Mouse (Mus musculus): ENCODE data around the gene Scgb2b26. TPM values are rescaled to one million over a fixed set of nuclear protein-coding genes. Genes with fewer than 3 reads are reported as not detected.
"Not testable (repeated sequence)": the region's sequence is repeated elsewhere in the genome, so short reads cannot be mapped to it uniquely, and the experiment has no call there.

The Scgb2b26 gene
- polyA plus RNA-seq (2012; rRNA removed), result not detected in 2 replicates

- TF ChIP-seq CTCF (IDR thresholded peaks at IDR 0.05; ENCODE audit: extremely low read depth, insufficient read depth, low read length), result no peak
- no peak for TF ChIP-seq POLR2A (IDR thresholded peaks at IDR 0.05; ENCODE audit: extremely low read depth, insufficient read depth, low read length)
- H3K4me3 ChIP-seq (ENCODE audit: insufficient read depth, low read length), result no peak within 1 kb of the TSS
- no peaks in the 10 kb centered on the region for H3K4me1 ChIP-seq (ENCODE audit: control insufficient read depth, insufficient read depth, low read length)
- H3K27ac ChIP-seq (ENCODE audit: insufficient read depth, low read length), result no peak within 1 kb of the TSS
These were observed at the start of gene Scgb2b26 for GRCm38 (mm10) chr7:33944940-33945339. Gene Scgb2b26 (minus strand): TSS chr7:33945040.

GRCm38 (mm10) chr7:33982281-33982680 is 37.4 kb upstream of the Scgb2b26 start:
- H3K27ac ChIP-seq (ENCODE audit: insufficient read depth, low read length); H3K4me3 ChIP-seq (ENCODE audit: insufficient read depth, low read length); H3K4me1 ChIP-seq (ENCODE audit: control insufficient read depth, insufficient read depth, low read length): not testable (repeated sequence)

GRCm38 (mm10) chr7:33902982-33903381 is 41.9 kb downstream of the Scgb2b26 start:
- TF ChIP-seq CTCF (IDR thresholded peaks at IDR 0.05; ENCODE audit: extremely low read depth, insufficient read depth, low read length), result no peak
- TF ChIP-seq POLR2A (IDR thresholded peaks at IDR 0.05; ENCODE audit: extremely low read depth, insufficient read depth, low read length), result no peak
- Histone ChIP-seq H3K4me3 (ENCODE audit: insufficient read depth, low read length) (no peak overlapping the region), H3K27ac (ENCODE audit: insufficient read depth, low read length) (no peak overlapping the region), H3K4me1 (ENCODE audit: control insufficient read depth, insufficient read depth, low read length) (no peaks in the 10 kb centered on the region)

GRCm38 (mm10) chr7:33900803-33901202 is 44.0 kb downstream of the Scgb2b26 start:
- Histone ChIP-seq H3K4me3 (ENCODE audit: insufficient read depth, low read length) (no peak overlapping the region), H3K4me1 (ENCODE audit: control insufficient read depth, insufficient read depth, low read length) (no peaks in the 10 kb centered on the region), H3K27ac (ENCODE audit: insufficient read depth, low read length) (no peak overlapping the region)
- no peak for TF ChIP-seq POLR2A (IDR thresholded peaks at IDR 0.05; ENCODE audit: extremely low read depth, insufficient read depth, low read length)
- TF ChIP-seq CTCF (IDR thresholded peaks at IDR 0.05; ENCODE audit: extremely low read depth, insufficient read depth, low read length), result no peak

GRCm38 (mm10) chr7:33900007-33900406 is 44.8 kb downstream of the Scgb2b26 start:
- Histone ChIP-seq H3K4me1 (ENCODE audit: control insufficient read depth, insufficient read depth, low read length) (no peaks in the 10 kb centered on the region), H3K4me3 (ENCODE audit: insufficient read depth, low read length) (no peak overlapping the region), H3K27ac (ENCODE audit: insufficient read depth, low read length) (no peak overlapping the region)
- TF ChIP-seq CTCF (IDR thresholded peaks at IDR 0.05; ENCODE audit: extremely low read depth, insufficient read depth, low read length), result no peak
- TF ChIP-seq POLR2A (IDR thresholded peaks at IDR 0.05; ENCODE audit: extremely low read depth, insufficient read depth, low read length), result no peak

Other genes starting within 250 kb of the Scgb2b26 start
- not detected in 2 replicates for gene Scgb2b24, start 205.7 kb downstream of the Scgb2b26 start, polyA plus RNA-seq (2012; rRNA removed)
- not detected in 2 replicates for gene Scgb1b24, start 201.2 kb downstream of the Scgb2b26 start, polyA plus RNA-seq (2012; rRNA removed)
- not detected in 2 replicates for gene Scgb2b27, start 68.9 kb upstream of the Scgb2b26 start, polyA plus RNA-seq (2012; rRNA removed)
- gene Scgb1b27, start 76.4 kb upstream of the Scgb2b26 start, polyA plus RNA-seq (2012; rRNA removed), result not detected in 2 replicates
- gene Scgb1b30, start 150.4 kb upstream of the Scgb2b26 start, polyA plus RNA-seq (2012; rRNA removed), result not detected in 2 replicates
- 11.0 and 12.5 TPM in 2 replicates for gene Wtip, start 188.2 kb upstream of the Scgb2b26 start, polyA plus RNA-seq (2012; rRNA removed)
- gene Uba2, start 224.6 kb upstream of the Scgb2b26 start, polyA plus RNA-seq (2012; rRNA removed), result 97.3 and 99.8 TPM in 2 replicates